Mouse (Mus musculus) kidney, postnatal 4 days (tissue): ENCODE measurements around the gene Lpp.
A peak's percentile ranks its signal among the peaks of the same experiment; 100 is the strongest.

Experiments used
- DNase-seq, 2 experiments: peaks; one replicate each; pipeline ENCODE4 v3.0.0; 2021; ENCODE audit warnings: mixed read lengths in 2 of 2

Lpp gene

GRCm38 (mm10) chr16:24400776-24401175 lies 7.5 kb downstream of the Lpp start:
- no peak for DNase-seq

DNA sequence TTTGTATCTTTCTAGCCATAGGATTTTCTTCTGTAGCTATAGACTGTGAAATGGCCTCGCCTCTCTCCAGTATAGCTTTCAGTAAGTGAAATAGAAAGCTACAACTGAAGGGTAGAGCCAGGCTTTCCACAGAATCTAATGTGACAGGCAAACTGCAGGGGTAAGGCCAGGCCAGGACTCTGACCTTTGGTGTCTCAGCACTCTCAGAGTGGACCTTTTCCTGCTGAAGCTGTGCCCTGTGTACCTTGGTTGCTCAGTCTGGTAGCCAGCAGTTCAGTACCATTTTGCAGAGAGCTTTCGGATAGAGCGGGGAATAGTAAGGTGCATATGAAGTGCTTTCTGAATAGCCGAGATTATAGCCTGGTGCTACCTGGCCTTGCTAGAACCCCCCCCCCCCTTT lies 9.5 kb downstream of the Lpp start:
- no peak for DNase-seq

DNA sequence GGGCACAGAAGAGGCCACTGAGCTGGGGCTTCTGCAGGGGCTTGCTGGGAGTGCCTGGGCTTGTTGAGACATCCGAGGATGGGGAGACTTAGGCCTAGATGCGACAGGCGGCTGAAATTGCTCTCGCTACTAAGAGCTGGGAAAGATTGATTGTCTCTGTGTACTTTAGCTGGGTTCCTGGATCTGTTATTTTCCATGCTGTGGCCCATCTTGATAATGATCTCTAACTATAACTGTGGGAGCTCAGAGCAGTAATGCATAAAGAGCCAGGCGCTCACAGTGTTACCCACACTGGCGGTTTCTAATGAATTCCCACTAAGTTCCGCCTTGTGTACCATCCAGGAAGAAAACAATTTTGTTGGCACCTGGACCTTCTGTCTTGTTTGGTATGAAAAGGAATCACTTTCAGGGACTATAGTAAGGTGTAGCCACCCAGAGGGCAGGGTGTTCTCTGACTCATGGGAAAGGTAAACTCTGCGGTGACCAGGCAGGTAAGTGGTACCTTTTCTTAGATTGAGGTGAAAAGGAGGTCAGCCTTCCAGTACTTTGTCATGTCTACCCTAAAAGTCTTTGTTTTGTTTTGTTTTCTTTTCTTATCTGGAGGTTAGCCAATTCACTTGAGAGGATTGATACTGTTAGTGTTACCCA lies 10.6 kb downstream of the Lpp start:
- DNase-seq = no peak

GRCm38 (mm10) chr16:24406521-24406920 lies 13.2 kb downstream of the Lpp start:
- no peak for DNase-seq

DNA sequence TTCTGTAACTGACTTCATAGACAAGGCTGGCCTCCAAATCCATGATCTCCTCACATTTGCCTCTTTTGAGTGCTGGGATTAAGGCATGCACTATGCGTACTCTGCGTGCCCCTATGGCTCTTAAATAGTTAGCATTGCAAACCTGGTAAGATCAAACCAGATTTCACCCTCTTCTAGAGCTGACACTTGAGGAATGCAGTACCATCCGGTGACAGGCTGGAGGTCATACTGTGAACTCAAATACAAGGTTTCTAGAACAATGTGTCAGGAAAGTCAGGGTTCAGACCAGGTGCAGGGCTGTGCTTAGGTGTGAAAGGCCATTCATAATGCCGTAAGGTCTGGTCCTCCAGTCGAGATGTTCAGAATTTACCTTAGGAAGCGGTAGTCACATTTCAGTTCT lies 18.0 kb downstream of the Lpp start:
- no peak for DNase-seq

DNA sequence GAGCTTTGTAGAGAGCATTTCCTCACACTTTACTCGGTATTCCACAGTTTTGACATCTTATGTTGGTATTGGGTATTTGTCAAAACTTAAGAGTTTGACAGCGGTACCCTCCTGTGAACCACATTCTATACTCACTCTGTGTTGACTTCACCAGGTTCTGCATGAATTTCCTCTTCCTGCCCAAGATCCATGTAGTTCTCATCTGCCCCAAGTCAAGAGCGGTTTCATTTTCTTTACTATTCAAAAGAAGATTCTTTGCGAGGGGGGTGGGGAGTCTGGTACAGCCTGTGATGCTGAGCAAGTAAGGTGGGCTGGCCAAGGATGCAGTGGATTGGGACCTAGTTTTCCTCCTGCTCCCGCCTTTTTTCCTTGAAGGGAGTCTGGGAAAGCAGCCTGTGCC lies 18.9 kb downstream of the Lpp start:
- DNase-seq = no peak

GRCm38 (mm10) chr16:24413059-24413458 lies 19.8 kb downstream of the Lpp start:
- DNase-seq = no peak

- no peak for DNase-seq
These were observed 24.7 kb downstream of the Lpp start for GRCm38 (mm10) chr16:24418022-24418421.

- DNase-seq = no peak
These were observed 27.4 kb downstream of the Lpp start for GRCm38 (mm10) chr16:24420603-24421120.

GRCm38 (mm10) chr16:24421687-24422418 lies 28.5 kb downstream of the Lpp start:
- no peak for DNase-seq

GRCm38 (mm10) chr16:24423196-24423595 lies 29.9 kb downstream of the Lpp start:
- no peak for DNase-seq

DNA sequence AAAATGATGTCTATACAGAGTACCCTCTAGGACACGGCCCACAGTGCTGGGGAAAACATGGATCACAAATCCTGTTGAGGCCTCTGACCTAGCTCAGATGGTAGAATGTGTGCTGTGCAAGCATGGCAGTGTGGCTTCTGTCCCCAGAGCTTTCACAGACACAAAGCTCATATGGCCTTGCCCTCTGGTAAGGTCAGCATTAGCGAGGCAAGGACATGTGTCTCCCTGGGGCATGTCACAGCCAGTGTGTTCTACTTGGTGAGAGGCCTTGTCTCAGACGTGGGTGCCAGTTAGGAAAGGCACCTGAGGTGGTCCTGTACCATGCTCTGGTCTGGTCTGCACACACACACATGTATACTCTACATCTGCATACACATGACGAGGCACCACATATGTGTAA lies 30.4 kb downstream of the Lpp start:
- DNase-seq = no peak

GRCm38 (mm10) chr16:24424356-24424977 lies 31.2 kb downstream of the Lpp start:
- no peak for DNase-seq

DNA sequence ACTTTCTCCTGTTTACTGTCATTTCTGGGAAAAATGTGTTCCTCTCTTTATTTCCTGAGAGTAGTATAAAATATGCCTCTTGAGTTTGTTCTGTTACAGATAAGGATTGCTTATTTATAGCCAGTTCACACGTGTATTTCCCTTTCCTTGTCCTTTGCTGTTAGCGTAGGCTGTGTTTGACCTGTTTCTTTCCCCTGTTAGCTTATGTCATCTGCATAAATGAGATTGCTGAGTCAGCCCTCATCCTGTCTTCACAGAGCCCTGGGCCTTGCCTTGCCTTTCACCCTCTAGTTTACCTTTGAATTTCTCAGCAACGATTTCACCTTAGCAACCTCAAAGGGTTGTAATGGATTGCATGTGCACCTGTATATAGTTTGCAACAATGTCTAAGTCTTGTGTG lies 32.5 kb downstream of the Lpp start:
- no peak for DNase-seq

- DNase-seq = no peak
These were observed 34.3 kb downstream of the Lpp start for GRCm38 (mm10) chr16:24427606-24428005.

GRCm38 (mm10) chr16:24428055-24428454 lies 34.7 kb downstream of the Lpp start:
- no peak for DNase-seq

GRCm38 (mm10) chr16:24428742-24429141 lies 35.4 kb downstream of the Lpp start:
- DNase-seq = no peak

GRCm38 (mm10) chr16:24429691-24430090 lies 36.4 kb downstream of the Lpp start:
- no peak for DNase-seq

- no peak for DNase-seq
These were observed 38.5 kb downstream of the Lpp start for GRCm38 (mm10) chr16:24431808-24432207.

GRCm38 (mm10) chr16:24433563-24433962 lies 40.3 kb downstream of the Lpp start:
- DNase-seq = no peak

GRCm38 (mm10) chr16:24434026-24434425 lies 40.7 kb downstream of the Lpp start:
- DNase-seq = no peak

DNA sequence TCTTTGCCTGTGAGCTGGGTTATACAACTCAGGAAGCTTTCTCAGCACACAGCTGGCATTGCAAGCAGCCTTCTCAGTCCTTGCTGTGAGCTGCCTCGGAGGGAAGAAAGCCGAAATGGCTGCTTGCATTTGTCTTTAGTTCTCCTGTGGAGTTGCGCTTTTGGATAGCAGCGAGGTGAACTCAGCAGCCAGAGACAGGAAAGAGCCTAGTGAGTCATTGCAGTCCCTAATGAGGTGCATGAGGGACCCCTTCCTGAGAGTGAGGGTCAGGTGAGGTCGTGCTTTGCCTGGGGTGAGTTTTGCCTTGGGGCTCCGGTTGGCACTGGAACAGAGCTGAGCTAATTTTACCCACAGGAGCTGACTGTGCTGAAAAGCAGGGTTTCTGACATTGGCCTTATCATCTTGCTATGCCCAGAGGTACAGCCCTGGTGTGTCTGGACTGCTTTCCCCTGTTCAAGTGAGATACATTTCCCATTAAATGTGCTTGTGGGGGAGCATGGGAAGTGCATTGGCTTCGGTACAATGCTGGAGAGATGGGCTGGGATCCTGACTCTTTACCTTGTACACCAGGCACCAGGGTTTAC lies 41.3 kb downstream of the Lpp start:
- peak; percentile 31 to 45 for DNase-seq

- DNase-seq = peak; percentile 15 to 55
These were observed 41.8 kb downstream of the Lpp start for GRCm38 (mm10) chr16:24435115-24435553.

DNA sequence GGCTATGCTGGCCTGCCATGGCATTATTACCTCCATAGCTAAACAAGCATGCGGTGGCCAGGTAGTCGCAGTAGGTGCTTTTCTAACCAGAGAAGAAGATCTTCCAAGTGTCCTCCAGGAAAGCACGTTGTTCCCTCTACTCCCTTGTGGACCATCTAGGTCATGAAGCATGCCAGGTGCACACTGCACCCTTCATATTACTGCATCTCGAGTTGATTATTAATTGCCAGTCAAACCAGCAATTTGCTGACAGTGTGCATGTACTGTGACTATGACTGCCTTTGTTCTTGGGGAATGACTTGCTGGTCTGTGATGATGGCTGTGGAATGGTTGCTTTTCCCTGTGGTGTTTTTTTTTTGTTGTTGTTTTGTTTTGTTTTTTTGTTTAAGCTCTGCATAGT lies 45.1 kb downstream of the Lpp start:
- no peak for DNase-seq
